Mouse (Mus musculus): Measurements from ENCODE around the gene Plscr5. TPM values are rescaled to one million over a fixed set of nuclear protein-coding genes. Genes with fewer than 3 reads are reported as not detected.
A peak's percentile ranks its signal among the peaks of the same experiment; 100 is the strongest.
"Not testable (repeated sequence)": the region's sequence is repeated elsewhere in the genome, so short reads cannot be mapped to it uniquely, and the experiment has no call there.

Plscr5 gene
- total RNA-seq (2021), result not detected
- long read RNA-seq, experiment 1, result 0 reads
- long read RNA-seq, experiment 2, result 0 reads

GRCm38 (mm10) chr9:92192636-92193035, at the start of gene Plscr5:
Gene Plscr5 (plus strand): TSS chr9:92192936.
- H3K27ac ChIP-seq; DNase-seq (ENCODE audit: low spot score in 2 of 2); H3K4me3 ChIP-seq: not testable (repeated sequence)

GRCm38 (mm10) chr9:92147555-92148248, 45.0 kb upstream of the Plscr5 start:
- TF ChIP-seq CTCF (conservative IDR thresholded peaks at IDR 0.05), result peak; percentile 85
- peak in 1 of 2 experiments; percentile 24 for DNase-seq (ENCODE audit: low spot score in 2 of 2)
- no peak overlapping the region for H3K4me3 ChIP-seq
- H3K27ac ChIP-seq, result no peak overlapping the region

- DNase-seq (ENCODE audit: low spot score in 2 of 2), result no peak
- Histone ChIP-seq H3K4me3 (no peak overlapping the region), H3K27ac (no peak overlapping the region)
- TF ChIP-seq CTCF (conservative IDR thresholded peaks at IDR 0.05), result no peak
These were observed 30.5 kb upstream of the Plscr5 start for GRCm38 (mm10) chr9:92162213-92162612.

- Histone ChIP-seq H3K27ac (no peak overlapping the region), H3K4me3 (no peak overlapping the region)
- DNase-seq (ENCODE audit: low spot score in 2 of 2), result no peak
- no peak for TF ChIP-seq CTCF (conservative IDR thresholded peaks at IDR 0.05)
These were observed 19.3 kb upstream of the Plscr5 start for GRCm38 (mm10) chr9:92173318-92173985.

GRCm38 (mm10) chr9:92174176-92175075, 18.3 kb upstream of the Plscr5 start:
- H3K4me3 ChIP-seq, result peak overlapping the region; percentile 18; the same call in 1 of the 2 replicates
- TF ChIP-seq CTCF (conservative IDR thresholded peaks at IDR 0.05), result no peak
- no peak overlapping the region for H3K27ac ChIP-seq
- peak; percentile 51 to 53 for DNase-seq (ENCODE audit: low spot score in 2 of 2)

GRCm38 (mm10) chr9:92178861-92179469, 13.8 kb upstream of the Plscr5 start:
- peak; percentile 30 to 46 for DNase-seq (ENCODE audit: low spot score in 2 of 2)
- no peak overlapping the region for H3K4me3 ChIP-seq
- no peak for TF ChIP-seq CTCF (conservative IDR thresholded peaks at IDR 0.05)
- no peak overlapping the region for H3K27ac ChIP-seq

GRCm38 (mm10) chr9:92191295-92191694, 1.4 kb upstream of the Plscr5 start:
- DNase-seq (ENCODE audit: low spot score in 2 of 2), result no peak
- Histone ChIP-seq H3K4me3 (no peak overlapping the region), H3K27ac (no peak overlapping the region)
- no peak; the same call in 1 of the 2 replicates for TF ChIP-seq CTCF (conservative IDR thresholded peaks at IDR 0.05)

- H3K4me3 ChIP-seq, result no peak overlapping the region
- no peak for DNase-seq (ENCODE audit: low spot score in 2 of 2)
- no peak for TF ChIP-seq CTCF (conservative IDR thresholded peaks at IDR 0.05)
- no peak overlapping the region for H3K27ac ChIP-seq
These were observed 5.7 kb downstream of the Plscr5 start for GRCm38 (mm10) chr9:92198408-92198807.

- TF ChIP-seq CTCF (conservative IDR thresholded peaks at IDR 0.05), result no peak
- Histone ChIP-seq H3K27ac (no peak overlapping the region), H3K4me3 (no peak overlapping the region)
- DNase-seq (ENCODE audit: low spot score in 2 of 2), result peak in 1 of 2 experiments; percentile 26
These were observed 6.8 kb downstream of the Plscr5 start for GRCm38 (mm10) chr9:92199564-92199963.

- no peak for TF ChIP-seq CTCF (conservative IDR thresholded peaks at IDR 0.05)
These were observed 11.7 kb downstream of the Plscr5 start for GRCm38 (mm10) chr9:92204397-92204796.

GRCm38 (mm10) chr9:92207307-92207706, 14.6 kb downstream of the Plscr5 start:
- Histone ChIP-seq H3K27ac (no peak overlapping the region), H3K4me3 (peak overlapping the region; percentile 48)
- TF ChIP-seq CTCF (conservative IDR thresholded peaks at IDR 0.05), result peak; percentile 82
- DNase-seq (ENCODE audit: low spot score in 2 of 2), result peak; percentile 38 to 59

More at GRCm38 (mm10) chr9:92204397-92204796, 11.7 kb downstream of the Plscr5 start:
- H3K4me3 ChIP-seq, result no peak overlapping the region
- DNase-seq (ENCODE audit: low spot score in 2 of 2), result no peak
- no peak overlapping the region for H3K27ac ChIP-seq

- no peak for DNase-seq (ENCODE audit: low spot score in 2 of 2)
- Histone ChIP-seq H3K4me3 (peak overlapping the region; percentile 48), H3K27ac (no peak overlapping the region)
- TF ChIP-seq CTCF (conservative IDR thresholded peaks at IDR 0.05), result no peak
These were observed 15.0 kb downstream of the Plscr5 start for GRCm38 (mm10) chr9:92207757-92208156.
